Mouse (Mus musculus) cerebellum, adult 8-10 months (tissue): Measurements from ENCODE around the gene Slc12a8.

Experiments used
- DNase-seq: peaks from one replicate; pipeline ENCODE4 v3.0.0; 2022

Slc12a8 gene

GRCm38 (mm10) chr16:33705258-33705657, 188.1 kb downstream of the Slc12a8 start:
- DNase-seq = no peak

DNA sequence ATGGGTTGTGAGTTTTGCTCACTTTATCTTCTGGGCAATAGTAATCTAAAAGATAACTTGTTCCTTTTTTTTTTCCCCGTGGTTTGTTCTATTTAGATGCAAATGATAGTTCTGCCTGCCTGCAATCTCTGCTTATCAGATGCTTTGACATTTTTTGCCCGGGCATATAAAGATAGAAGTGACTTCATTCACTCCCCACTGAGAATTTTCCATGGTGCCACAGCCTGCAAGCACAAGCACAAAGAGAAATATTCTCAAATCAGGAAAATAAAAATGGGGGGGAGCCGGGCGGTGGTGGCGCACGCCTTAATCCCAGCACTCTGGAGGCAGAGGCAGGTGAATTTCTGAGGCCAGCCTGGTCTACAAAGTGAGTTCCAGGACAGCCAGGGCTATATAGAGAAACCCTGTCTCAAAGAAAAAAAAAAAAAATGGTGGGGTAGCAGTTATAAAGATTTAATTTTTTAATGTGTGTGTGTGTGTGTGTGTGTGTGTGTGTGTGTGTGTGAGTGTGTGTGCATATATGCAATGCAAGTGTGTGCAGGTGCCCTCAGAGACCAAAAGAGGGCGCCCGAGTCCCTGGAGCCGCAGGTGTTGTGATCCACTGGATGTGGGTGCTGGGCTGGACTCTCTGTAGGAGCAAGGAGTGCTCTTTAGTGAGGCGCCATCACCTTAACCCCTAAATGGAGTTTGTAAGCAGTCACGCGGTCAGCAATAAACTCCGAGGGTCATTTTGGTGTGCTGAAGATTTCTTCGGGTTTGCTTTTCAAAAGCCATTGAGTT, 189.2 kb downstream of the Slc12a8 start:
- no peak for DNase-seq

DNA sequence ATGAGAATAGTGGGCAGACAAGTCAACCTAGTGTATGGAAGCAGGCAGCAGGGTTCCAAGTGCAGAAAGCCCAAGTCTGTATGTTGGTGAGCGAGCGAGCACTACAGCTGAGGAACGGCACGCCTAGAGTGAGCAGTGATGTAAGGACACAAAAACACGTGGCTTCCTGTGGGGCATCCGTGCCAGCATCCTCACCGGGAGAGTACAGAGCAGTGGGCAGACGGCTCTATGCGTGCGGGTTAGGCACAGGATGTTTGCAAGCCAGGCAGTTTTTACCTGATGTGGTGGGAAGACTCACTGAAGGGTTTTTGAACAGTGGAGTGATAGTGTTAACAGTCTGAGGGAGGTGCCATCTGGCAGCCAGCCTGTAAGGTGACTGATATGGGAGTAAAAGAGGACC, 190.9 kb downstream of the Slc12a8 start:
- no peak for DNase-seq

GRCm38 (mm10) chr16:33708585-33709397, 191.7 kb downstream of the Slc12a8 start:
- no peak for DNase-seq
